Mouse (Mus musculus): ENCODE results near the gene Setd3. TPM values are rescaled to one million over a fixed set of nuclear protein-coding genes. Genes with fewer than 3 reads are reported as not detected.
A peak's percentile ranks its signal among the peaks of the same experiment; 100 is the strongest.

Setd3 gene
- polyA plus RNA-seq, 1 experiment from 2014 or later: 75.9 TPM

DNA sequence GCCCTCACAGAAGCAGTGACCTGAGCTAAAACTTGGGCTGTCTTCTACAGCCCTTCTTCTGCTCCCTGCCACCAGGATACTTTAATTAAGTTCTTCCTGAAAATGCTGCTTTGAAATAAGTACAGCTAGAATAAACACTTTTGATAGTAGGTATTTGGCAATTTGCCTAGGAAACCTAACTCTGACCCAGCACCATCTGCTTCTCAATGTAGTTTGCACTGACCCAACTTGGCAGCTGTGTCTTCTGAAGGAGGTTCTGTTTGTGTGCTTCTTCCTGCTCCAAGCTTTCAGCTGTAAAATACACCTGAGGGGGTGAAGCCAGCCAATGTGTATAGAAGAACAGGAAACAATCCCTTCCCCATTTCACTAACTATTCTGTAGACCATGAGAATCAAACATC is 7.8 kb downstream of the Setd3 start:
- Histone ChIP-seq H3K4me1 (ENCODE audit: control insufficient read depth, insufficient read depth, low read length) (peaks cover 28% of the 10 kb centered on the region), H3K27me3 (ENCODE audit: control insufficient read depth, insufficient read depth, low read length) (no peaks in the 10 kb centered on the region), H3K4me3 (ENCODE audit: low read length) (no peak overlapping the region), H3K36me3 (ENCODE audit: control insufficient read depth, insufficient read depth) (no peaks in the 10 kb centered on the region), H3K9ac (ENCODE audit: low read length) (no peak overlapping the region), H3K9me3 (replicated peaks; ENCODE audit: control insufficient read depth, low read length) (no peaks in the 10 kb centered on the region), H3K27ac (ENCODE audit: low read length) (peak overlapping the region; percentile 9; the same call in 1 of the 2 replicates), H3K4me2 (ENCODE audit: low read depth, low read length) (no peak overlapping the region)
- ATAC-seq (replicated peaks; ENCODE audit: extremely low read depth, insufficient read depth, low FRiP score): no peak

DNA sequence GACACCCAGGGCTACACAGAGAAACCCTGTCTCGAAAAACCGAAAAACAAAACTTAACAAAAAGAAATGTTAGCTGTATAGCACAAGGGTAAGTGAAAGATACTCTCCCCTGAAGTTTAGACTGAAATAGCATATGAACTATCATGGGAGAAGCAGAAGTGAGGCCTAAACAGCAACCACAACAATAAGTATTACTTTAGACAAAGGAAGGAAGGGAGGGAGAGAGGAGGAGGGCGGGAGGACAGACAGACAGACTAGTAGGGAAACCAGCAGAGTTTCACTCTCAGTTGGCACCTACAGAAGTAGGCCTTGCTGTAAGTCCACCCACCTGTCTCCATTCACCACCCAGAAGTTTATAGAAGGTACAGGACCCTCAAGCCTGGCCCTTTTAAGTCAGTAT is 8.6 kb downstream of the Setd3 start:
- Histone ChIP-seq H3K4me3 (ENCODE audit: low read length) (no peak overlapping the region), H3K27me3 (ENCODE audit: control insufficient read depth, insufficient read depth, low read length) (no peaks in the 10 kb centered on the region), H3K9me3 (replicated peaks; ENCODE audit: control insufficient read depth, low read length) (no peaks in the 10 kb centered on the region), H3K36me3 (ENCODE audit: control insufficient read depth, insufficient read depth) (no peaks in the 10 kb centered on the region), H3K4me1 (ENCODE audit: control insufficient read depth, insufficient read depth, low read length) (peaks cover 28% of the 10 kb centered on the region), H3K9ac (ENCODE audit: low read length) (no peak overlapping the region), H3K27ac (ENCODE audit: low read length) (no peak overlapping the region), H3K4me2 (ENCODE audit: low read depth, low read length) (no peak overlapping the region)
- ATAC-seq (replicated peaks; ENCODE audit: extremely low read depth, insufficient read depth, low FRiP score): no peak
- WGBS: 80% methylated on average over 3 of the region's 3 CpGs

DNA sequence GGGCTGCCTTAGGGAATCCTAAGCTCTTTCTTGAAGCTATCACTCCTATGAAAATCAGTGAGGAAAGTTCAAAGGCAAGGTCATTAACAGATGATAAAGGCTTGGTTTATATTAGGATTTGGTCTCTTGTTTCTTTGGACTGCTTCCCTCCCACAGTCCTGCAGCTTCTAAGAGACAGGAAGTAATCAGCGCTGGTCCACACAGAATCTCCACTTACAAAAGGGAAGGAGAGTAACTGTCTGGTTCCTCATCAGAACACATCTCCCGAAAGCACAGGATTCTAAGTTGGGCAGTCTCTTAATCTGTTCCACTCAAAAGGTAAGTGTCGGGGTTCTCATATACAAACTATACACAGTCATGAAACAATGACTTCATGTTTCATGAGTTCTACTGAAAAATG is 10.2 kb downstream of the Setd3 start:
- 43% methylated on average over 3 of the region's 3 CpGs for WGBS
- Histone ChIP-seq H3K9me3 (replicated peaks; ENCODE audit: control insufficient read depth, low read length) (no peaks in the 10 kb centered on the region), H3K4me3 (ENCODE audit: low read length) (no peak overlapping the region), H3K36me3 (ENCODE audit: control insufficient read depth, insufficient read depth) (no peaks in the 10 kb centered on the region), H3K27me3 (ENCODE audit: control insufficient read depth, insufficient read depth, low read length) (no peaks in the 10 kb centered on the region), H3K4me2 (ENCODE audit: low read depth, low read length) (no peak overlapping the region), H3K27ac (ENCODE audit: low read length) (no peak overlapping the region), H3K9ac (ENCODE audit: low read length) (no peak overlapping the region), H3K4me1 (ENCODE audit: control insufficient read depth, insufficient read depth, low read length) (peaks cover 28% of the 10 kb centered on the region)
- no peak for ATAC-seq (replicated peaks; ENCODE audit: extremely low read depth, insufficient read depth, low FRiP score)

DNA sequence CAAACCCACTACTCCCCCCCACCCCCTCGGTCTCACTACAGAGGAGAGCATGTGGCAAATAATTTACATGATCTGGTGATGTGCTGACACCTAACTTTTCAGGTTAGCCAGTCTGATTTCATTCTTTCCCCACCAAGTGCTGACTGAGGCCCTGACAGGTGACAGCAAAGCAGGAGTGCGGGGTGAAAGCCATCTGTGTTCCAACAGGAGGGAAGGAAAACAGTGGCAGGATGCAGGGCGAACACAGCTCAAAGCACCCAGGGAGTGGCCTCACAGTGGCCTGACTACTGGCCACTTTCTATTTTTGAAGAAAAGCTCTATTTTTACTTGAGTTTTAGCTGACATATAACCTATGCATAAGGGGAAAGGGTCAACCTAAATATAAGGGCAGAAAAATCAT is 15.4 kb downstream of the Setd3 start:
- Histone ChIP-seq H3K27ac (ENCODE audit: low read length) (no peak overlapping the region), H3K36me3 (ENCODE audit: control insufficient read depth, insufficient read depth) (peaks cover 24% of the 10 kb centered on the region), H3K4me2 (ENCODE audit: low read depth, low read length) (no peak overlapping the region), H3K4me1 (ENCODE audit: control insufficient read depth, insufficient read depth, low read length) (peaks cover 6% of the 10 kb centered on the region), H3K9ac (ENCODE audit: low read length) (no peak overlapping the region), H3K4me3 (ENCODE audit: low read length) (no peak overlapping the region), H3K27me3 (ENCODE audit: control insufficient read depth, insufficient read depth, low read length) (no peaks in the 10 kb centered on the region), H3K9me3 (replicated peaks; ENCODE audit: control insufficient read depth, low read length) (no peaks in the 10 kb centered on the region)
- ATAC-seq (replicated peaks; ENCODE audit: extremely low read depth, insufficient read depth, low FRiP score): no peak
- 83% methylated on average over 3 of the region's 3 CpGs for WGBS

DNA sequence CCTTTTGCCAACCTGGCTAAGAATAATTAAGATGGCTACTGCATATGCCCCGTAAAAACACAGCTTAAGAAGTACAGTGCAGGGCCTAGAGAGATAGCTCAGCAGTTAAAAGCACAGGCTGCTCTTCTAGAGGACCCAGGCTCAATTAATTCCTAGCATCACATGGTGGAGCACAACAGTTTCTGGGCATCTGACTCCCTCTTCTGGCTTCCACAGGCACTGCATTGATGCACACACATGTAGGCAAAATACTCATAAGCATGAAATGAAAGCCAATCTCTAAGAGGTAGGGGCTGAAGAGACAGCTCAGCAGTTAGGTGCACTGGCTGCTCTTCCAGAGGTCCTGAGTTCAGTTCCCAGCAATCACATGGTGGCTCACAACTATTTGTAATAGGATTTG is 17.1 kb downstream of the Setd3 start:
- Histone ChIP-seq H3K4me2 (ENCODE audit: low read depth, low read length) (no peak overlapping the region), H3K4me1 (ENCODE audit: control insufficient read depth, insufficient read depth, low read length) (peaks cover 2% of the 10 kb centered on the region), H3K9ac (ENCODE audit: low read length) (no peak overlapping the region), H3K27me3 (ENCODE audit: control insufficient read depth, insufficient read depth, low read length) (no peaks in the 10 kb centered on the region), H3K4me3 (ENCODE audit: low read length) (no peak overlapping the region), H3K9me3 (replicated peaks; ENCODE audit: control insufficient read depth, low read length) (no peaks in the 10 kb centered on the region), H3K27ac (ENCODE audit: low read length) (no peak overlapping the region), H3K36me3 (ENCODE audit: control insufficient read depth, insufficient read depth) (peaks cover 26% of the 10 kb centered on the region)
- ATAC-seq (replicated peaks; ENCODE audit: extremely low read depth, insufficient read depth, low FRiP score): no peak
- WGBS: 91% methylated on average over 1 of the region's 1 CpGs

DNA sequence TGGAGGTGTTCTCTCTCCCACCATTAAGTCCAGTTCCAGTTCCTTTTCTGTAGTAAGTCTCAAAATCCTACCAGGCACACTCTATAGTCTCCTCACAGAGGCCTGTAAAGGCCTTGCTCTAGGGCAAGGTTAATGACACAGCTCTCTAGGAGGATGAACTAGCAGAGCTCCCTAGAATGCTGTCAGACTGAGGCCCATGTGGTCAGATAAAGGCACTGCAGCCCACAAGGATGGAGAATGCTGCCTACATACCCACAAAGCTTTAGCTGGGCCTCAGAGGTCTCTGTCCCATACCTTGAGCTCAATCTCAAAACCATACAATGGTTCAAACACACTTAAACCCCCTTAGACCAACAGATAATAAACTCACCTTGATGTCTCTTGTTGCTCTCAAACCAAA is 19.3 kb downstream of the Setd3 start:
- peaks cover 35% of the 10 kb centered on the region for H3K36me3 ChIP-seq (ENCODE audit: control insufficient read depth, insufficient read depth)
- H3K9me3 ChIP-seq (replicated peaks; ENCODE audit: control insufficient read depth, low read length): no peaks in the 10 kb centered on the region
- no peak overlapping the region for H3K9ac ChIP-seq (ENCODE audit: low read length)
- no peak overlapping the region for H3K4me2 ChIP-seq (ENCODE audit: low read depth, low read length)
- H3K4me3 ChIP-seq (ENCODE audit: low read length): no peak overlapping the region
- H3K27me3 ChIP-seq (ENCODE audit: control insufficient read depth, insufficient read depth, low read length): no peaks in the 10 kb centered on the region
- ATAC-seq (replicated peaks; ENCODE audit: extremely low read depth, insufficient read depth, low FRiP score): no peak
- H3K27ac ChIP-seq (ENCODE audit: low read length): no peak overlapping the region
- H3K4me1 ChIP-seq (ENCODE audit: control insufficient read depth, insufficient read depth, low read length): no peaks in the 10 kb centered on the region

DNA sequence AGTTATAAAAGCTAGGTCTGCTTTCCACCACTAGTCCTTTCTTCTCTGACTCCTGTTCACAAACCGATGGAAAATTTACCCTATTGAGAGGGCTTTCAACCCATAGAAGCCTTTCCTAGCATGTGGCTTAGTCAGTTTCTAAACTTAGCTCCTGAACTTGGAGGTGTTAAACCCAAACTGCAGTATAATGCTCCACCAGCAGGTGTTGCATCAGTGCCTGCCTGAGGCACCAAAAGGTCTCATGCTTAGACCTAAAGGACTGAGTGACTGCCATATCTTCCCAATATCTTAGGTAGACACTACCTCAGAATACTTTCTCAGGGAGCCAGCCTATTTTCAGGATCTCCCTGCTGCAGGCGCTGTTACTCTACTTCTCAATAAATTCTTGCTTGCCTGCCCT is 26.4 kb downstream of the Setd3 start:
- H3K4me1 ChIP-seq (ENCODE audit: control insufficient read depth, insufficient read depth, low read length): peaks cover 6% of the 10 kb centered on the region
- ATAC-seq (replicated peaks; ENCODE audit: extremely low read depth, insufficient read depth, low FRiP score): no peak
- H3K4me3 ChIP-seq (ENCODE audit: low read length): no peak overlapping the region
- no peak overlapping the region for H3K4me2 ChIP-seq (ENCODE audit: low read depth, low read length)
- H3K27me3 ChIP-seq (ENCODE audit: control insufficient read depth, insufficient read depth, low read length): no peaks in the 10 kb centered on the region
- H3K36me3 ChIP-seq (ENCODE audit: control insufficient read depth, insufficient read depth): peaks cover 25% of the 10 kb centered on the region
- H3K9ac ChIP-seq (ENCODE audit: low read length): no peak overlapping the region
- H3K27ac ChIP-seq (ENCODE audit: low read length): no peak overlapping the region
- 91% methylated on average over 2 of the region's 2 CpGs for WGBS
- H3K9me3 ChIP-seq (replicated peaks; ENCODE audit: control insufficient read depth, low read length): no peaks in the 10 kb centered on the region

DNA sequence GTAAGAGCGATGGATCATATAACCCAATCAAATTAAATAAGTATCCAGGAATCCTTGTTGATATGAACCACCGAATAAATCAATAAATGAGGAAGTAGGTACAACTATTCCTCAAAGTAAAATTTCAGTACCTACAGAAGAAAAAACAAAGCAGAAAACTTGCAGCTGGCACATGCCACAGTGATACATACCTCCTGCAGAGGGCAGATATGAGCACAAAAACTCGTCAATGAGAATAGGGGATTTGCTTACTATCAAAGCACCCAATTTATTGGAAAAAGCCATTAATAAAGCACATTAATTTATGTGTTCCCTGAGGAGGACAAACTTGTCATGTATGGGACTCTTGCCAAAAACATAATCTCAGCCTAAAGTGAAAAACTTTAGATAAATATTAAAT is 29.4 kb downstream of the Setd3 start:
- H3K9ac ChIP-seq (ENCODE audit: low read length): no peak overlapping the region
- peaks cover 15% of the 10 kb centered on the region; the same call in 1 of the 2 replicates for H3K36me3 ChIP-seq (ENCODE audit: control insufficient read depth, insufficient read depth)
- H3K27ac ChIP-seq (ENCODE audit: low read length): no peak overlapping the region
- H3K9me3 ChIP-seq (replicated peaks; ENCODE audit: control insufficient read depth, low read length): no peaks in the 10 kb centered on the region
- H3K4me1 ChIP-seq (ENCODE audit: control insufficient read depth, insufficient read depth, low read length): peaks cover 6% of the 10 kb centered on the region
- no peak overlapping the region for H3K4me2 ChIP-seq (ENCODE audit: low read depth, low read length)
- no peaks in the 10 kb centered on the region for H3K27me3 ChIP-seq (ENCODE audit: control insufficient read depth, insufficient read depth, low read length)
- 77% methylated on average over 3 of the region's 3 CpGs for WGBS
- ATAC-seq (replicated peaks; ENCODE audit: extremely low read depth, insufficient read depth, low FRiP score): no peak
- H3K4me3 ChIP-seq (ENCODE audit: low read length): no peak overlapping the region

DNA sequence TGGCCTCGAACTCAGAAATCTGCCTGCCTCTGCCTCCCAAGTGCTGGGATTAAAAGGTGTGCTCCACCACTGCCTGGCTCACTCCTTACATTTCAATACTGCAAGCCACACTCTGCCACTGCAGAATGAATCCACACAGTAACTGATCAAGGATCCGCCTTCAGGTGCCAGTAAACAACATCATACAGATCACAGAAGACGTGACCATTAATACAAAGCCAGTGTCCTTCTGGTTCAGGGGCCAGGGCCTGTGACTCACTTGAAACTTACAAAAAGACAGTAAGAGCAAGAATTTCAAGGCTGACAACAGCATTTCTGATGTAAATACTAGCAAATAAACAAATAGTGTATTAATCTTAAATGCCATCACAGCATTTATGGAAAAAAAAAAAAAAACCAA is 33.9 kb downstream of the Setd3 start:
- ATAC-seq (replicated peaks; ENCODE audit: extremely low read depth, insufficient read depth, low FRiP score): no peak
- H3K27ac ChIP-seq (ENCODE audit: low read length): no peak overlapping the region
- H3K9me3 ChIP-seq (replicated peaks; ENCODE audit: control insufficient read depth, low read length): no peaks in the 10 kb centered on the region
- no peak overlapping the region for H3K9ac ChIP-seq (ENCODE audit: low read length)
- 0 out of 2 replicates have a peak, but pooled peaks cover 2% of the 10 kb centered on the region for H3K36me3 ChIP-seq (ENCODE audit: control insufficient read depth, insufficient read depth)
- 97% methylated on average over 3 of the region's 3 CpGs for WGBS
- no peak overlapping the region for H3K4me3 ChIP-seq (ENCODE audit: low read length)
- no peaks in the 10 kb centered on the region for H3K27me3 ChIP-seq (ENCODE audit: control insufficient read depth, insufficient read depth, low read length)
- no peak overlapping the region for H3K4me2 ChIP-seq (ENCODE audit: low read depth, low read length)
- H3K4me1 ChIP-seq (ENCODE audit: control insufficient read depth, insufficient read depth, low read length): peaks cover 6% of the 10 kb centered on the region
